Mouse (Mus musculus) spleen, postnatal 10 days (tissue): Measurements from ENCODE around the gene Eefsec.

Experiments
- DNase-seq, 2 experiments: peaks; one replicate each; pipeline ENCODE4 v3.0.0; 2021 to 2022; ENCODE audit warnings: low spot score in 2 of 2

The Eefsec gene

DNA sequence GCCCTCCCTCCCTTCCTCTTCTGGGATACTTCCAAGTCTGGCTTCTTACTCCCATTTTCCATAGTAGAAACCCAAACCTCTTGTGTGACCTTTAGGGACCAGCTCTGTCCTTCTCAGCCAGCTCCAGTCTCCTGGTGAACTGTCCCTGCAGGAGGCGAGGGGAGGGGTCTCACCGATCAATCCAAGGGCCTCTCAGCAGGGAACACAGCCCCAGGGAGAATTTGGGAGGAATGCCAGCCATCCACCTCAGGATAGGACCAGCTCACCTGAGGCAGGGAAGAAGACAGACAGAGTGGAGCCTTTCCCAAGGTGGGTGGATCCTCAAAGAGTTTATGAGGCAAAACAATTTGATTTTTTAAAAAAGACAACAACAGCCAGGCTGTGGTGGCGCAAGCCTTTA, 236.2 kb downstream of the Eefsec start:
- DNase-seq = no peak

GRCm38 (mm10) chr6:88209453-88209852, 236.9 kb downstream of the Eefsec start:
- no peak for DNase-seq

- no peak for DNase-seq
These were observed 238.0 kb downstream of the Eefsec start for GRCm38 (mm10) chr6:88208321-88208720.

- DNase-seq = no peak
These were observed 238.8 kb downstream of the Eefsec start for GRCm38 (mm10) chr6:88207403-88208033.
